Mouse (Mus musculus) lung, embryonic 14.5 days (tissue): ENCODE results near the gene D1Ertd622e. TPM values are rescaled to one million over a fixed set of nuclear protein-coding genes. Genes with fewer than 3 reads are reported as not detected.

Experiments
- ATAC-seq: fragments of 200-750 bp; cut with Nextera tagmentation; 2 replicates; pipeline ENCODE4 v1.8.0; 2017; ENCODE audit warnings: mild to moderate bottlenecking, moderate TSS enrichment, moderate library complexity; ENCODE audit not compliant: insufficient read depth
- DNase-seq: peaks from one replicate; pipeline ENCODE4 v3.0.0-alpha.2; 2015
- H3K27ac ChIP-seq: fragments of 300-500 bp; sonication (generic); 2 replicates; pipeline ENCODE4 v1.5.1; 2014; ENCODE audit warnings: low read depth, mild to moderate bottlenecking, moderate library complexity
- H3K27me3 ChIP-seq: fragments of 300-500 bp; sonication (generic); 2 replicates; pipeline ENCODE4 v1.6.1; 2014; ENCODE audit warnings: low read length, control low read depth; ENCODE audit not compliant: insufficient read depth
- H3K36me3 ChIP-seq: fragments of 300-500 bp; sonication (generic); 2 replicates; pipeline ENCODE4 v1.6.1; 2014; ENCODE audit warnings: control low read depth; ENCODE audit not compliant: insufficient read depth
- H3K4me1 ChIP-seq: fragments of 300-500 bp; sonication (generic); 2 replicates; pipeline ENCODE4 v1.6.1; 2014; ENCODE audit warnings: antibody characterized with exemption, control low read depth; ENCODE audit not compliant: insufficient read depth
- H3K4me2 ChIP-seq: fragments of 300-500 bp; sonication (generic); 2 replicates; pipeline ENCODE4 v1.6.1; 2014; ENCODE audit warnings: mild to moderate bottlenecking
- H3K4me3 ChIP-seq: fragments of 300-500 bp; sonication (generic); 2 replicates; pipeline ENCODE4 v1.5.1; 2014; ENCODE audit warnings: low read depth, low read length
- H3K9ac ChIP-seq: fragments of 300-500 bp; sonication (generic); 2 replicates; pipeline ENCODE4 v1.6.1; 2014
- H3K9me3 ChIP-seq: fragments of 300-500 bp; sonication (generic); 2 replicates; pipeline ENCODE4 v1.6.1; 2016; ENCODE audit warnings: low read depth, low read length, control low read depth
- CTCF ChIP-seq: IDR thresholded peaks from 2 replicates; pipeline ENCODE4 v1.5.1; 2016; ENCODE audit warnings: antibody characterized with exemption, low read depth
- whole genome bisulfite sequencing: fragments of 180-500 bp; shearing (Covaris S2); extraction: QIAGEN DNeasy Blood & Tissue Kit; methylation state at CpG from one replicate; pipeline ENCODE4 v1.1.7; 2014; 5-methylcytosine and 5-hydroxymethylcytosine counted together
- polyA plus RNA-seq: library from polyadenylated mRNA; unstranded; fragments of >200 nt; fragmentation: Nextera tagmentation; extraction: Ambion mirVana; gene quantifications from 2 replicates; pipeline ENCODE4 v1.2.1, GENCODE M21; 2014

D1Ertd622e gene
- polyA plus RNA-seq, 1 experiment from 2014 or later, result 17.1 TPM

DNA sequence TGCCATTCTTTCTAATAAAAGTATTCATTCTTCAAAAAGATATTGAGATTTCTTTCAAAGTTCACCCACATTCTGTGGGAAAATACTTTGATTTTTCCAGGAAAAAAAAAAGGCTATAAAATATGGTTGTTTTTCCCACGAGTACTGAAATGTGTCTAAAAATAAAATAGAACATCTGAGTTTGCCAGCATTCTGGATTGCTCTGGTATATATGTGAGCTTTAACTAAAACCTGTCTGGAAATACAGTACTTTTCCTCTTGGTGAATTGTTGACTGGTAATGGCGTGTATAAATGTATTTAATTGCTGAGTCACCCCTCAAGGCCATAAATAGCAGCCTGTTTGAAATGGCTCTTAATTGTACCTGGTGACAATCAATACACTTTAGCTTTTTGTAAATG, 37.5 kb downstream of the D1Ertd622e start:
- H3K36me3 ChIP-seq, result no peaks in the 10 kb centered on the region
- DNase-seq (no peak), ATAC-seq (no peak)
- H3K4me1 ChIP-seq, result no peaks in the 10 kb centered on the region
- H3K9ac ChIP-seq, result no peak overlapping the region
- no peak for TF ChIP-seq CTCF
- H3K4me2 ChIP-seq, result no peak overlapping the region
- no peak overlapping the region for H3K27ac ChIP-seq
- no peaks in the 10 kb centered on the region for H3K27me3 ChIP-seq
- H3K9me3 ChIP-seq, result no peaks in the 10 kb centered on the region
- no peak overlapping the region for H3K4me3 ChIP-seq
- 67% methylated on average over 2 of the region's 2 CpGs for WGBS

DNA sequence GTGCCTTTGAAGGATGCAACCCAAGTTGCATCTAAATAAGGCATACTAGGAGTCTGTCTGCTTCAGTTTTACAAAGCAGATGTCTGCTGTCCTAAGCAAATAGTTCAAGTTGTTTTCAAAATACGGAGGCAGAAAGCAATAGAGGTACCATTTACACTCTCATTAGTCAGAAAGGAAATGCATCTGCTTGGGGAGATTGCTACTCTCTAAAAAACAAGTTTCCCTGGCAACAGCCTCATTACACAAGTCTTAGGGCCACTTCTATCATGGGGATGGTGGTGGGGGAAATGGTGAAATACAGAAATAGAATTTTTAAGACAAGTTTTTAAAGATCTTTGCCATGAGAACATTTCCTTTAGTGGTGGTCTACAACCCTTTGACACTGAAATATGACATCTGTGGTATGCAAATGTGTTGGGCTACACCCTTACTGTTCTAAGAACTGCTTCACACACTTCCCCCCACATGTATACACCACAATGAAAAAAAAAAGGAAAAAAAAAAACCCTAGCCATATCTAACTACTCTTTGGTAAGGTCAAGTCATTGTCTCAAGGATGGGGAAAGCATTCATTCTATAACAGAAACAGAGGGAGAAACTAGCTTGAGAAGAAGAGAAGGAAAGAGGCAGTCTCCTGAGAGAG, 38.5 kb downstream of the D1Ertd622e start:
- no peaks in the 10 kb centered on the region for H3K27me3 ChIP-seq
- no peak overlapping the region for H3K9ac ChIP-seq
- no peak for TF ChIP-seq CTCF
- no peaks in the 10 kb centered on the region for H3K9me3 ChIP-seq
- H3K36me3 ChIP-seq, result no peaks in the 10 kb centered on the region
- no peak overlapping the region for H3K4me3 ChIP-seq
- WGBS, result 43% methylated on average over 1 of the region's 1 CpGs
- ATAC-seq, result no peak
- H3K4me2 ChIP-seq, result no peak overlapping the region
- DNase-seq, result no peak
- no peaks in the 10 kb centered on the region for H3K4me1 ChIP-seq
- H3K27ac ChIP-seq, result no peak overlapping the region

DNA sequence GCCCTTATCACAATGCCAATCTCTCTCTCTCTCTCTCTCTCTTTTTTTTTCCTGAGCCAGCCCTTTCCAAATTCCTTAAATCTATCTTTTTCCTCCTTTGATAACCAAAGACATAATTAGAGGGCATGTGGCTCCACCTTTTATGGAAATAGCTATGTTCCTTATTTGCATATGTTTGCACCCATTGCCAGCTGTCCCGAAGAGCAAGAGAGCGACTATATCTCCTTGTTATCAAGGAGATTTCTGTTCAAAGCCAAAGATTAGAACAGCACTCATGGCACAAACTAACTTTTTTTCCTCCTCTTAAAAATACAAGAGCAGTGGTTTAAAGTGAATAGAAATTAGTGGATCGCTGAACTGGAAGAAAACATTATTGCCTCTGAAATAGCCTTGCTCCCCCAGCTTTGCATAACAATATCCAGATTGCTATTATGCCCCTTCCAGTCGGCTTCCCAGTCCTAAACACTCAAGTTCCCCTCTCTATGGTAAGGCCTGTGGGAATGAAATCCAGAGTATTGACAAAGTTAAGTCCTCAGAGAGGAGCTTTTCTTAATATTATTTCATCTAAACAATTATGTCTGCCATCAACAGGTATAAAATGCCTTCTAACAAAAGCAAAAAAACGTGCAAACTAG, 39.2 kb downstream of the D1Ertd622e start:
- ATAC-seq (no peak), DNase-seq (no peak)
- Histone ChIP-seq H3K27me3 (no peaks in the 10 kb centered on the region), H3K4me2 (no peak overlapping the region), H3K9me3 (no peaks in the 10 kb centered on the region), H3K27ac (no peak overlapping the region), H3K36me3 (no peaks in the 10 kb centered on the region), H3K4me1 (no peaks in the 10 kb centered on the region), H3K9ac (no peak overlapping the region), H3K4me3 (no peak overlapping the region)
- TF ChIP-seq CTCF, result no peak
- WGBS, result 31% methylated on average over 5 of the region's 5 CpGs

DNA sequence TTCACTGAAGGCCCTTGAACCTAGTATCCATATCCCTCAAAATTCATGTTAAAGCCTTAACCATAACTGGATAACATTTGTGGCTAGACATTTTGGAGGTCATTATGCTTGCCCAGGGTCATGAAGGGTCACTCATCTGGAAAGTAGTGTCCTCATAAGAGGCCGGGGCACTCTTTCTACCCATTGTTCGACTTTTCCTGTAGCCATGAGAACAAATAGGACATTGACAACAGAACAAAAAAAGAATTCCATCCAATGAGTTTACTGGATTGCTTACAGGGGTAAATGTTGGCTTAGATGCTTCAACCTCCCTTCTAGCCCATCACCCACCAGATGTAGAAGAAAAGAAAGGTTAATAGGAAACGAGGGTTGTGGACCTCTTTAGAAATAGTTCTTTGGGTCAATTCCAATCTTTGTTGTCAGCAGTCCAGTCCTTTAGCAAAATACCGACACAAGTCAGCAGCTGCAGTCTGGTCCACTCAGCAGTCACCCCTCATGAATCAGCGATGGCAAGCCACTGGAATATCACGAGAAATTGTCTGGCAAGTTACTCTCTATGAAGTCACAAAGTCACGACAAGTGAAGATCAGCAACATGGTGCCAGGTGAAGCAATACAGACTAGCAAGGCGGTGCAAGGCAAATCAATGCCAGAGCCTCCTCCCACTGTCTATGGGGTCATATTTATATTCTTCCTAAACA, 42.1 kb downstream of the D1Ertd622e start:
- H3K27me3 ChIP-seq, result no peaks in the 10 kb centered on the region
- no peak for TF ChIP-seq CTCF
- no peak overlapping the region for H3K4me2 ChIP-seq
- ATAC-seq (no peak), DNase-seq (no peak)
- H3K4me3 ChIP-seq, result no peak overlapping the region
- no peaks in the 10 kb centered on the region for H3K9me3 ChIP-seq
- no peak overlapping the region for H3K27ac ChIP-seq
- no peaks in the 10 kb centered on the region for H3K36me3 ChIP-seq
- H3K4me1 ChIP-seq, result no peaks in the 10 kb centered on the region
- H3K9ac ChIP-seq, result no peak overlapping the region
- 76% methylated on average over 8 of the region's 8 CpGs for WGBS

DNA sequence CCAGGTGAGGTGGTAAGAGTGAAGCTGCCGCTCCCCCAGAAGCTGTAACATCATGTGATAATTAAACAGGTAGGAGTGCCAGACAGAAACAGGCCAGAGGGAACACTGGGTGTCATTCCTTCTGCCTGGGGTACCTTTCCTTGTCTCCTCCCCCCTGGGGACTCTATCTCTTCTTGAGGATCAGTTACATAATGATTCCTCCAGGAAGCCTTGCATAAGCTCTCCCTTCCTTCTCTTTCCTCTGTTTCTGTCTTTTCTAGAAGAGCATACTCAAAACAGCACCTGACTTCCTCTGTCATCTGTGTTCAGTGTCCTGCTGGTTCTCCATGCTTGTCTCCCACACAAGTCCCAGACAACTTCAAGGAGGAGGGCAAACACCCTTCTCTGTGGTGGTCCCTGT, 46.3 kb downstream of the D1Ertd622e start:
- no peaks in the 10 kb centered on the region for H3K36me3 ChIP-seq
- no peaks in the 10 kb centered on the region for H3K27me3 ChIP-seq
- DNase-seq, result no peak
- no peak overlapping the region for H3K9ac ChIP-seq
- no peak overlapping the region for H3K4me3 ChIP-seq
- TF ChIP-seq CTCF, result no peak
- WGBS, result 63% methylated on average over 1 of the region's 1 CpGs
- H3K4me2 ChIP-seq, result no peak overlapping the region
- no peak for ATAC-seq
- no peaks in the 10 kb centered on the region for H3K4me1 ChIP-seq
- no peaks in the 10 kb centered on the region for H3K9me3 ChIP-seq
- H3K27ac ChIP-seq, result no peak overlapping the region

DNA sequence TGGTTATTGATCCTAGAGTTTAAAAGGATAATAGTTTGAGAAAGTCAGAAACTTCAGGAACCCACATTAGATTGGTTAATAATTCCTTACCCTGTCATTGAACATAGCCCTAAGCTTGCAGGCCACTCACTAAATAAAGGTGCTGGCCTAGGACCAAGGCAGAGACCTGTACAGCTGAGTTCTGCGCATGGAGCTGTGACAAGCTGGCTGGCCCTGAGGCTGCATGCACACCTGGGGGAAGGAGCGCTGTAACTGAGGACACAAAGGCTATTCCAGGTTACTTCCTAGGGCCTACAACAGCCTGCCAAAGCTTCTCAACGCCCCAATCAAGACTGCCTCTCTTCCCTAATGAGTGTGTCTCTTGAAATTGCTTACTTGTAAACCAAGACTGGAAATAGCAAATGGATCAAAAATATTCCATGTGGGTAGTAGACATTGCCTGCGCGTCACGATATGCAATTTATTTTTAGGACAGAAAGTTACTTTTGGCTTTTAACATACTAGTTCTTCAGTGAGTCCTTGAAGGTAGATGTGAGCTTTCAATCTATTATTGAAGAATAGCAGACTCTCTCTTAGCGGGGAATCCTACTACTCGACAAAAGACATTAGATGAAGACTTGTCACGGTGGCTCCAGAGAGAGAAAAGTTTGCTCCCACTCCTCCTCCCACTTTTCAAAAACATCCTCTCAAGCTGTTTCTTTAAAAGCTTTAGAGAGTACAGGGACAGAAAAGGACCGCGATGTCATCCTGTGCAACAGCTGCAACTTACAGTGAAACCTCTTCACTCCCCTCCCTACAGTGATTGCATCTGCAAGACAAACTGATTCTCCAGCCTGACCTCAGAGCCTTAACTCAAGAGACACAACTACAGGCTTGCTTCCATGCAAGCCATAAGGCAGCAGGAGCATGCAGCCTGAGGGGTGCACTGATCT, 47.1 kb downstream of the D1Ertd622e start:
- Histone ChIP-seq H3K4me2 (no peak overlapping the region), H3K9me3 (no peaks in the 10 kb centered on the region), H3K9ac (no peak overlapping the region), H3K27ac (no peak overlapping the region), H3K36me3 (no peaks in the 10 kb centered on the region), H3K27me3 (no peaks in the 10 kb centered on the region), H3K4me3 (no peak overlapping the region), H3K4me1 (no peaks in the 10 kb centered on the region)
- 82% methylated on average over 11 of the region's 11 CpGs for WGBS
- ATAC-seq, result no peak
- no peak for TF ChIP-seq CTCF
- no peak for DNase-seq
